Mouse (Mus musculus): ENCODE measurements around the gene Galp. TPM values are rescaled to one million over a fixed set of nuclear protein-coding genes. Genes with fewer than 3 reads are reported as not detected.
"Not testable (repeated sequence)": the region's sequence is repeated elsewhere in the genome, so short reads cannot be mapped to it uniquely, and the experiment has no call there.

Galp gene
- polyA plus RNA-seq, 1 experiment from 2014 or later = not detected

- Histone ChIP-seq H3K4me2 (ENCODE audit: low read depth, severe bottlenecking) (no peak within 1 kb of the TSS), H3K4me3 (ENCODE audit: low read depth, low read length) (no peak within 1 kb of the TSS), H3K36me3 (ENCODE audit: control insufficient read depth, insufficient read depth, low read length) (no peaks in the 10 kb centered on the region), H3K27me3 (ENCODE audit: control insufficient read depth, insufficient read depth, low read length) (no peaks in the 10 kb centered on the region), H3K27ac (replicated peaks; ENCODE audit: low read depth, low read length) (no peak within 1 kb of the TSS), H3K9ac (ENCODE audit: low read length) (no peak within 1 kb of the TSS), H3K9me3 (ENCODE audit: control insufficient read depth, low read length) (no peaks in the 10 kb centered on the region; the same call in 1 of the 2 replicates), H3K4me1 (ENCODE audit: control insufficient read depth, insufficient read depth, low read length) (no peaks in the 10 kb centered on the region)
- DNase-seq (ENCODE audit: low spot score) (no peak), ATAC-seq (ENCODE audit: insufficient number of reproducible peaks, low FRiP score, low TSS enrichment, low read depth) (no peak)
- 86% methylated on average over 6 of the region's 6 CpGs for WGBS
These were observed 55.5 kb downstream of the Galp start, which contains the start of gene Epp13 for GRCm38 (mm10) chr7:6252410-6252809. Gene Epp13, plus strand, starts transcription at chr7:6252710.

GRCm38 (mm10) chr7:6254451-6254850 is 57.6 kb downstream of the Galp start:
- H3K4me1 ChIP-seq (ENCODE audit: control insufficient read depth, insufficient read depth, low read length) = no peaks in the 10 kb centered on the region
- 92% methylated on average over 5 of the region's 5 CpGs for WGBS
- H3K9ac ChIP-seq (ENCODE audit: low read length) = no peak overlapping the region
- H3K4me3 ChIP-seq (ENCODE audit: low read depth, low read length) = no peak overlapping the region
- H3K4me2 ChIP-seq (ENCODE audit: low read depth, severe bottlenecking) = no peak overlapping the region
- H3K36me3 ChIP-seq (ENCODE audit: control insufficient read depth, insufficient read depth, low read length) = no peaks in the 10 kb centered on the region
- no peaks in the 10 kb centered on the region for H3K27me3 ChIP-seq (ENCODE audit: control insufficient read depth, insufficient read depth, low read length)
- DNase-seq (ENCODE audit: low spot score) (no peak), ATAC-seq (ENCODE audit: insufficient number of reproducible peaks, low FRiP score, low TSS enrichment, low read depth) (no peak)
- H3K9me3 ChIP-seq (ENCODE audit: control insufficient read depth, low read length) = no peaks in the 10 kb centered on the region; the same call in 1 of the 2 replicates
- no peak overlapping the region for H3K27ac ChIP-seq (replicated peaks; ENCODE audit: low read depth, low read length)

GRCm38 (mm10) chr7:6257386-6257785 is 60.5 kb downstream of the Galp start:
- Histone ChIP-seq H3K9ac (ENCODE audit: low read length) (no peak overlapping the region), H3K36me3 (ENCODE audit: control insufficient read depth, insufficient read depth, low read length) (no peaks in the 10 kb centered on the region), H3K27ac (replicated peaks; ENCODE audit: low read depth, low read length) (no peak overlapping the region), H3K4me3 (ENCODE audit: low read depth, low read length) (no peak overlapping the region), H3K4me2 (ENCODE audit: low read depth, severe bottlenecking) (no peak overlapping the region), H3K9me3 (ENCODE audit: control insufficient read depth, low read length) (no peaks in the 10 kb centered on the region; the same call in 1 of the 2 replicates), H3K4me1 (ENCODE audit: control insufficient read depth, insufficient read depth, low read length) (no peaks in the 10 kb centered on the region), H3K27me3 (ENCODE audit: control insufficient read depth, insufficient read depth, low read length) (no peaks in the 10 kb centered on the region)
- DNase-seq (ENCODE audit: low spot score) (no peak), ATAC-seq (ENCODE audit: insufficient number of reproducible peaks, low FRiP score, low TSS enrichment, low read depth) (no peak)
- 82% methylated on average over 4 of the region's 4 CpGs for WGBS

- Histone ChIP-seq H3K27ac (replicated peaks; ENCODE audit: low read depth, low read length) (no peak overlapping the region), H3K4me3 (ENCODE audit: low read depth, low read length) (no peak overlapping the region), H3K9ac (ENCODE audit: low read length) (no peak overlapping the region), H3K27me3 (ENCODE audit: control insufficient read depth, insufficient read depth, low read length) (no peaks in the 10 kb centered on the region), H3K9me3 (ENCODE audit: control insufficient read depth, low read length) (no peaks in the 10 kb centered on the region; the same call in 1 of the 2 replicates), H3K4me1 (ENCODE audit: control insufficient read depth, insufficient read depth, low read length) (no peaks in the 10 kb centered on the region), H3K4me2 (ENCODE audit: low read depth, severe bottlenecking) (no peak overlapping the region), H3K36me3 (ENCODE audit: control insufficient read depth, insufficient read depth, low read length) (no peaks in the 10 kb centered on the region)
- ATAC-seq (ENCODE audit: insufficient number of reproducible peaks, low FRiP score, low TSS enrichment, low read depth) (no peak), DNase-seq (ENCODE audit: low spot score) (no peak)
- 36% methylated on average over 16 of the region's 16 CpGs for WGBS
These were observed 61.6 kb downstream of the Galp start for GRCm38 (mm10) chr7:6258232-6259220.

GRCm38 (mm10) chr7:6260004-6260403 is 63.1 kb downstream of the Galp start:
- not testable (repeated sequence) for H3K9ac ChIP-seq (ENCODE audit: low read length); H3K9me3 ChIP-seq (ENCODE audit: control insufficient read depth, low read length); H3K4me2 ChIP-seq (ENCODE audit: low read depth, severe bottlenecking); H3K27me3 ChIP-seq (ENCODE audit: control insufficient read depth, insufficient read depth, low read length); H3K4me3 ChIP-seq (ENCODE audit: low read depth, low read length); H3K27ac ChIP-seq (replicated peaks; ENCODE audit: low read depth, low read length); H3K36me3 ChIP-seq (ENCODE audit: control insufficient read depth, insufficient read depth, low read length); DNase-seq (ENCODE audit: low spot score); H3K4me1 ChIP-seq (ENCODE audit: control insufficient read depth, insufficient read depth, low read length); ATAC-seq (ENCODE audit: insufficient number of reproducible peaks, low FRiP score, low TSS enrichment, low read depth)
- WGBS = 45% methylated on average over 2 of the region's 2 CpGs

- Histone ChIP-seq H3K27ac (replicated peaks; ENCODE audit: low read depth, low read length) (no peak overlapping the region), H3K36me3 (ENCODE audit: control insufficient read depth, insufficient read depth, low read length) (no peaks in the 10 kb centered on the region), H3K4me1 (ENCODE audit: control insufficient read depth, insufficient read depth, low read length) (no peaks in the 10 kb centered on the region), H3K27me3 (ENCODE audit: control insufficient read depth, insufficient read depth, low read length) (no peaks in the 10 kb centered on the region), H3K9ac (ENCODE audit: low read length) (no peak overlapping the region), H3K4me2 (ENCODE audit: low read depth, severe bottlenecking) (no peak overlapping the region), H3K9me3 (ENCODE audit: control insufficient read depth, low read length) (no peaks in the 10 kb centered on the region), H3K4me3 (ENCODE audit: low read depth, low read length) (no peak overlapping the region)
- no peak for DNase-seq (ENCODE audit: low spot score)
- no peak for ATAC-seq (ENCODE audit: insufficient number of reproducible peaks, low FRiP score, low TSS enrichment, low read depth)
- WGBS = 88% methylated on average over 3 of the region's 3 CpGs
These were observed 65.2 kb downstream of the Galp start for GRCm38 (mm10) chr7:6262120-6262519.

- ATAC-seq (ENCODE audit: insufficient number of reproducible peaks, low FRiP score, low TSS enrichment, low read depth) = no peak
- DNase-seq (ENCODE audit: low spot score) = no peak
- Histone ChIP-seq H3K9ac (ENCODE audit: low read length) (no peak overlapping the region), H3K4me3 (ENCODE audit: low read depth, low read length) (no peak overlapping the region), H3K27me3 (ENCODE audit: control insufficient read depth, insufficient read depth, low read length) (no peaks in the 10 kb centered on the region), H3K36me3 (ENCODE audit: control insufficient read depth, insufficient read depth, low read length) (no peaks in the 10 kb centered on the region), H3K4me2 (ENCODE audit: low read depth, severe bottlenecking) (no peak overlapping the region), H3K9me3 (ENCODE audit: control insufficient read depth, low read length) (no peaks in the 10 kb centered on the region), H3K27ac (replicated peaks; ENCODE audit: low read depth, low read length) (no peak overlapping the region), H3K4me1 (ENCODE audit: control insufficient read depth, insufficient read depth, low read length) (no peaks in the 10 kb centered on the region)
- 84% methylated on average over 4 of the region's 4 CpGs for WGBS
These were observed 66.1 kb downstream of the Galp start for GRCm38 (mm10) chr7:6262984-6263383.

GRCm38 (mm10) chr7:6265695-6266094 is 68.8 kb downstream of the Galp start:
- Histone ChIP-seq H3K36me3 (ENCODE audit: control insufficient read depth, insufficient read depth, low read length) (no peaks in the 10 kb centered on the region), H3K9ac (ENCODE audit: low read length) (no peak overlapping the region), H3K4me1 (ENCODE audit: control insufficient read depth, insufficient read depth, low read length) (no peaks in the 10 kb centered on the region), H3K4me2 (ENCODE audit: low read depth, severe bottlenecking) (no peak overlapping the region), H3K9me3 (ENCODE audit: control insufficient read depth, low read length) (no peaks in the 10 kb centered on the region), H3K4me3 (ENCODE audit: low read depth, low read length) (no peak overlapping the region), H3K27me3 (ENCODE audit: control insufficient read depth, insufficient read depth, low read length) (no peaks in the 10 kb centered on the region), H3K27ac (replicated peaks; ENCODE audit: low read depth, low read length) (no peak overlapping the region)
- WGBS = 73% methylated on average over 8 of the region's 8 CpGs
- DNase-seq (ENCODE audit: low spot score) (peak; percentile 49), ATAC-seq (ENCODE audit: insufficient number of reproducible peaks, low FRiP score, low TSS enrichment, low read depth) (no peak)
